Mouse (Mus musculus) kidney, adult 10 weeks (tissue): Measurements from ENCODE around the gene Abhd6. TPM values are rescaled to one million over a fixed set of nuclear protein-coding genes. Genes with fewer than 3 reads are reported as not detected.

Experiments
- polyA plus RNA-seq: library from polyadenylated mRNA; stranded (reverse); fragments of 350-450 nt; fragmentation: Illumina TruSeq; extraction: RNeasy Lipid Tissue Mini Kit (QIAGEN cat#74804); gene quantifications from one replicate; pipeline ENCODE4 v1.2.3, GENCODE M21; 2014; ENCODE audit warnings: low read depth, low replicate concordance

Gene Abhd6
- 15.3 TPM for polyA plus RNA-seq

DNA sequence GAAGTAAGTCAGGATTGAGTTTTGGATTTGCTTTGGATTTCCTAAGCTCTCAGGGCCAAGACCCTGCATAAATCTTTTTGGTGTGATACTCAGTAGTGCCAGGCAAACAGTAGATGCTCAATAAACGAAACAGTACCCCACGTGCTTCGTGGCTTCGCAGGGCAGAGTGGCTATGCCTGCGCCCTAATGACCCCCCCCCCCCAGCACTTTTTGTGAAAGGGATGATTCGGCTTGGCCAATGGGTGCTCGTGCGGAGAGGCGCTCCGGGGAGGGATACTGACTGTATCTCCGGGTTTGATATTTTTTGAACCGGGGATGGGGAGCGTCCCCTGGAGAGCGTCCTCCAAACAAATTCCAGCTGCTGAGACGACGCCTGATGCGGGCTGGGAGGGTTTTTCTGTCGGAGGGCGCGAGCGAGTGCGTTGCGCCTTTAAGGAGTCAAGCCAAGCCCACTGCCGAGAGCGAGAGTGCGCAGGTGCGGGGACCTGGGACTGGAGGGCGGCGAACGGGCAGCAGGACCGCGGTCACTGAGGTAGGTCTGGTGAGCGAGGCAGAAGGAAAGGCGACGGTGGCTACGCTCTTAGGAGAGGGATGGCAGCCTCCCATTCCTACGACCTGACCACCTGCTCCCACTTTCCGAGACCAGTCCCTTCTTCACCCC lies at the start of gene Abhd6:
TSS of gene Abhd6 (plus strand) at position 471 of the 661 bp plus-strand sequence.

DNA sequence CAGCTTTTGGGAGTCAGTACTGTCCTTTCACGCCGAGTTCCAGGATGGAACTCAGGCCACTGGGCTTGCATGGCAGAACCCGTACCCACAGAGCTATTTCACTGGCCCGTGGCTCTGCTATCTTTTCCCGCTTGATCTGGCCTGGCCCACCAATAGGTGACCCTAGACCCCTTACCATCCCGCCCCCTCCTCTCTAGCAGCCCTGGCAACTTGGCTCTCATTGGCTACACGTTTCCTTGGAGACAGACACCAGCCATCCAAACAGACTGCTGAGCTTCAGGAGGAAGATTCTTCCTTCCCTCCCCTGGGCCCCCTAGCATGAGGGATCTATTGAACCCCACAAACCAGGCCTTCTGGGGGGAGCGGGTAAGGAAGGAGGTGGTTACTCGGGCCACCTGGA lies 45.7 kb upstream of the Abhd6 start, which contains the start of gene Gm45521:
TSS of gene Gm45521 (plus strand) at position 240 of the 400 bp plus-strand sequence.

DNA sequence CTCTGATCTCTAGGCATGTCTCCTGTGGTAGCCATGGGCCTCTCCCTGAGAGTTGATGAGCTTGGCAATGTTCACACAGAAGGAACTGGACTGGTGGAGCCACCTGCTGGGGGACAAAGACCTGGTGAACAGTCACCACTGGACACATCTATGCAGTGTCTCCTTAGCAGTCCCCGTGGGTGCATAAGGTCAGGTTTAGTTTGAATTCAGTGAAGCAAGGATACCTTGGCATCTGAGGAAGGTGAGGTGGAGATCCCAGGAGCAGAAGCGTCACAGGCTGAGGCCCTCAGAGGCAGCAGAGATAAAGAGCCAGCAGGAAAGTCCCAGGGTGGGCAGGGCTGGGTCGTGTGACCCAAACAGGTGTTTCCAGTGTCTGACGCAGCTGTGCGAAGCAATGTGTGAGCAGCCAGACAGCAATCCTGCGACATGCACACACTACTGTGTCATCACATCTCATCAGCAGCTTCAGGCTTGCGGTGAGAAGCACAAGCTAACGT lies 8.4 kb upstream of the Abhd6 start, which contains the start of gene Dnase1l3:
TSS of gene Dnase1l3 (minus strand) at position 303 of the 497 bp plus-strand sequence.

DNA sequence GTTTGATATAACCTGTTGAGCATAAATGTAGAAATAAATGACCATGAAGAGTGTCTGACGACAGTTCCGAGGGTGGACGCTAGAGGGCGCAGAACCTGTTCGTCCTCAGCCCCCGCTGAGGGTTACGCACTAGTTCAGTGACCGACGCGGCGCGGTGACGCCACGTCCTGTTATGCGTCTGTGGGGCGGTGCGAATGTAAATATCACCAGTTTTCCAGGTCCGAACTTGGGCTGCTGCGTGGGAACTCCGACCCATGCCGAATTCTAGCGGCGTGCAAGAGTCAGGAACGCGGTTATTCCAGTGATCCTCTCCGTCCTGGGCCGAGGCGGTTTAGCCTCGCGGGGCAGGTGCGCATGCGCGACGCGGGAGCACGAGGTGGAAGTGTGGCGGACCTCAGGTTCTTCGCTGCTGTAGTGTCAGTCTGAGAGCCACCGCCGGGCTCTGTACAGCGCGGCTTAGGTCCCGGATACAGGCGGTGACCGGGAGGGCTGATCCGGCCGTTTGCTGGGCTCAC lies 77.5 kb downstream of the Abhd6 start, which contains the start of gene Rpp14:
TSS of gene Rpp14 (plus strand) at position 203 of the 515 bp plus-strand sequence.

DNA sequence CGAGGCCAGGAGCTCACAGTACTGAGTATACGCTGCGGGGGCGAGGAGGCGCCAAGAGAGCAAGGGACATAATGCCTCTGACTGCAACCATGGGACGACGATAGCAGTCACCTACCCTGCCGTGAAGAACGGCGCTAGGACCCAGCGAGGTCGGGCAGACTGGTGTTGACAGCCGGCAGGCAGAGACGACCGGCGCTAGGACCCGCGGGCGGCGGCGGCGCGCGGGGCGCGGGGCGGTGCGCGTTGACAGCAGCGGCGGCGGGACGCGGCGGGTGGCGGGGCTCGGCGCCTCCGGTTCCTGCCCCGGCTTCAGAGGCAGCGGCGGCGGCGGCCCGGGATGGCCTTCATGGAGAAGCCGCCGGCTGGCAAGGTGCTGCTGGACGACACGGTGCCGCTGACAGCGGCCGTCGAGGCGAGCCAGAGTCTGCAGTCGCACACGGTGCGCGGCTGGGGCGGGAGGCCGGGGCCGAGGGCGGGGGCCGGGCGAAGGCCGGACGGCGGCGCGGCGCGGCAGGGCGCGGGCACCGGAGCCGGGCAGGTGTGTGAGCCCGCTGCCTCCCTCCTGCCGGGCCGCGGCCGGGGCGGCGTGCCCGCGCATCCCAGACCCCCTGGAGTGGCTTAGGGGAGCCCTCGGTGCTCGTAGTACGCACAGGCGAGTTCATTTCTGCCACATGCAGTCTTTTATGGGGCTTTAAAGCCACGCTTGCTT lies 95.4 kb downstream of the Abhd6 start, which contains the start of gene Pxk:
TSS of gene Pxk (plus strand) at position 234 of the 709 bp plus-strand sequence.

Other genes with a start within 250 kb of the Abhd6 start
- not detected for gene Gm26661, start 211.3 kb upstream of the Abhd6 start, polyA plus RNA-seq
- gene Flnb, start 184.9 kb upstream of the Abhd6 start, polyA plus RNA-seq, result 6.3 TPM
- gene Gm45521, start 45.6 kb upstream of the Abhd6 start, polyA plus RNA-seq, result not detected
- gene Dnase1l3, start 8.3 kb upstream of the Abhd6 start, polyA plus RNA-seq, result not detected
- 44.4 TPM for gene Rpp14, start 77.5 kb downstream of the Abhd6 start, polyA plus RNA-seq
- 51.1 TPM for gene Pxk, start 95.3 kb downstream of the Abhd6 start, polyA plus RNA-seq
- 353 TPM for gene Pdhb, start 170.1 kb downstream of the Abhd6 start, polyA plus RNA-seq
- 42.9 TPM for gene Kctd6, start 211.2 kb downstream of the Abhd6 start, polyA plus RNA-seq